Mouse (Mus musculus): ENCODE measurements around the gene Ankrd45.

DNA sequence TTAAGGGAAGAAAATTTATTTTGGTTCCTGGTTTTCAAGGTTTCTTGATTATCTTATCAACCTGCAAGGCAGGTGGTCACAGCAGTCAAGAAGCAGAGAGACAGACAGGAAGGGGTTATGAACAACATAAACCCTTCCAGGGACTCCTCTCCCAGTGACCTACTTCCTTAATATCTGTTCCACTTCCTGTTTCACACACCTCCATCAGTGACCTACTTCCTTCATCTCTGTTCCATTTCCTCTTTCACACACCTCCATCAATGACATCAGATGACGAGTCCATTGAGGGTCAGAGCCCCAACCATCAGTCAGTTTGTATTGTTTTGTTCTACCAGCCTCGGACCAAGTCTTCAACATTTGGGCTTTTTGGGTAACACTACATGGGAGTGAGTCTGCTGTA is 3.0 kb upstream of the Ankrd45 start:
- TF ChIP-seq EP300 (IDR thresholded peaks at IDR 0.05; ENCODE audit: low read depth) (no peak), CTCF (IDR thresholded peaks at IDR 0.05; ENCODE audit: low read depth) (no peak)

All from heart, postnatal 0 days (tissue).